Mouse (Mus musculus) ES-E14 (cell line): ENCODE results near the gene Lasp1.

Experiments used
- CHD2 ChIP-seq: IDR thresholded peaks from 2 replicates; pipeline ENCODE4 v1.6.1; 2014; ENCODE audit warnings: mild to moderate bottlenecking, low read depth, low read length, inconsistent platforms
- HCFC1 ChIP-seq: IDR thresholded peaks from 2 replicates; pipeline ENCODE4 v1.6.1; 2012; ENCODE audit warnings: low read length, inconsistent platforms, borderline replicate concordance; ENCODE audit not compliant: insufficient read depth
- MAFK ChIP-seq: IDR thresholded peaks from 2 replicates; pipeline ENCODE4 v1.6.1; 2014; ENCODE audit warnings: mild to moderate bottlenecking, low read depth, low read length, inconsistent platforms; ENCODE audit not compliant: insufficient read depth
- ZC3H11A ChIP-seq: IDR thresholded peaks from 2 replicates; pipeline ENCODE4 v1.6.1; 2012; ENCODE audit warnings: low read depth, mild to moderate bottlenecking, inconsistent platforms, low read length, borderline replicate concordance
- ZNF384 ChIP-seq: IDR thresholded peaks from 2 replicates; pipeline ENCODE4 v1.6.1; 2012; ENCODE audit warnings: low read depth, low read length, inconsistent platforms

DNA sequence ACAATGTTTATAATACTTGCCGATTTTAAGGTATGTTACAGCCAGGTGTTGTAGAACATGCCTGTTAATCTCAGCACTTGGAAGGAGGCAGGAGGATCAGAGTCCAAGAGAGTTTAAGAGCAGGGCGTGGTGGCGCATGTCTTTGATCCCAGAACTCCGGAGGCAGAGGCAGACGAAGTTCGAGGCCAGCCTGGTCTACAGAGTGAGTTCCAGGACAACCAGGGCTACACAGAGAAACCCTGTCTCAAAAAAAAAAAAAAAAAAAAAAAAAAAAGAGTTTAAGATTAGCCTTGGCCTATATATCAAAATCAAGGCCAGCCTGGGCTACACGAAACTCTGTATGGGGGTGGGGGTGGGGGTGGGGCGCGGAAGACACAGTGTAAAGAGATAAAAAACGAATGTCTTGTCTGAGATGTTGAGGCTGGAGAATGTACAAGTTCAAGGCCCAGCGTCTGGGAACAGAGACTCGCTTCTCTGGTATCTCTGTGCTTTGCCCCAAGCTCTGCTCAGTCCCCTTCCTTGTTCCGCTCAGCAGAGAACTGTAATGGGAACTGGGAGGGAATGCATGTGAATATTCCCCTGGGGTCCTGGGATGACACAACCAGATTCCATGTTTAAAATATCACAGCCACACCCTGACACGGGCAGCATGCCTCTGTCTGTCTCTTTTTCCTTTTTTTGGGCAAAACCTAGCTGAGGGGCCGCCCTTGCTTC is 1.3 kb upstream of the Lasp1 start:
- TF ChIP-seq HCFC1, result no peak
- TF ChIP-seq ZC3H11A, result no peak
- TF ChIP-seq CHD2, result no peak
- peak; percentile 50; the same call in 1 of the 2 replicates for TF ChIP-seq ZNF384
- TF ChIP-seq MAFK, result no peak
